ENCODE assay signal across 1 mouse cellular context in the genomic region with DNA sequence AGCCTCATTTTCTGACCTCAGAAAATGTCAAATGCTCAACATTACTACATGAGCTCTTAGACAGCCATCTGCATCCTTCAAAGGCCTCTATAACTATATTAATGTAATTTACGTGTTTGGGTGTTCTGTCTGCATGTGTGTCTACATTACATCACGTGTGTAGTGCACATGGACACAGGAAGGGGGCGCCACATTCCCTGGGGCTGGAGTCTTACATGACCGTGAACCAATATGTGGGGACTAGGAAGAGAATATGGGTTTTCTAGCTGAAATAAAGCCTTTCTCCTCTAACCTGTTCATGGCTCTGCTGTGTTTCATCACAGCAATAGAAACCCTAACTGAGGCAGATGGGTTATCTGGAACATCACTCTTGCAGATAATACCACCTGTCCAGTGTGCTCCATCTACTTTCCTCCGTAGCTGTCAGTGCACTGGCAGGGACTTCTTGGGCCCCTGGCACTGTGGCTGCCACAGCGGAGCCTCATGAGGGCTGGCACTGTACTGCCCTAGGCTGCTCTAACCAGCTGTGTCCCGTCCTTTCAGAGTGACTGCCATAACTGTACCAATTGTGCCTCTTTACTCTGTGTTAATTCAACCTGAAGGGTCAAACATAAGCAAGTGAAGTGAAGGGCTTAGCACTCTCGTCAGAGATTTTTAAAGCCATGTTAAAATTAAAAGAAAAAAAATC.
TF ChIP-seq lines count a peak whose summit lies in the region.

No protein-coding gene starts in this region.

TF ChIP-seq in MEL, 35 proteins besides CTCF, POLR2A, EP300 and RAD21 (continued from another document):
- no peak for TF ChIP-seq POLR2AphosphoS2 (IDR thresholded peaks at IDR 0.05; ENCODE audit: low read length)
- TF ChIP-seq ZNF384 (IDR thresholded peaks at IDR 0.05; ENCODE audit: low read depth, low read length): no peak
- TF ChIP-seq MAX (IDR thresholded peaks at IDR 0.05; ENCODE audit: low read length): no peak
- no peak for TF ChIP-seq E2F4 (IDR thresholded peaks at IDR 0.05; ENCODE audit: borderline replicate concordance, low read depth, low read length)
- TF ChIP-seq CHD2 (IDR thresholded peaks at IDR 0.05; ENCODE audit: low read length): no peak
